Mouse (Mus musculus): ENCODE measurements around the gene Ntrk3.

Ntrk3 gene

DNA sequence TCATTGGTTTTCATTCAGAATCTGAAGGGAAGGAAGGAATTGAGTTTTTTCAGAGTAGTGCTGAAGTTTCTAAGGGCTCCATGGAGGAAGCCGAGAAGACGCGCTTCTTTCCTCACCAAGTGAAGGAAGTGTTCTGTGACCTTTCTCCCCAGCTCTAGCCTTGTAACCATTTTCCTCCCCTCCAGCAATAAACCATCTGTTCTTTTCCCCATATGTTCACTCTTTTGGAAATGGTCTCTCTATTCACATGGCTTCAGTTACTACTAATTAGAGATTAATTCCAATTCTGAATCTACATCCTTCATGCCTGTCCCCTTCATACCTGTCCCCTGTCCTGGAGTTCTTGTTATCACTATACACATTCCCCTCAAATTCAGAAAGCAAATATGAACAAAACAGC lies 209.8 kb downstream of the Ntrk3 start:
- DNase-seq (ENCODE audit: extremely low read depth, low read depth), result no peak

DNA sequence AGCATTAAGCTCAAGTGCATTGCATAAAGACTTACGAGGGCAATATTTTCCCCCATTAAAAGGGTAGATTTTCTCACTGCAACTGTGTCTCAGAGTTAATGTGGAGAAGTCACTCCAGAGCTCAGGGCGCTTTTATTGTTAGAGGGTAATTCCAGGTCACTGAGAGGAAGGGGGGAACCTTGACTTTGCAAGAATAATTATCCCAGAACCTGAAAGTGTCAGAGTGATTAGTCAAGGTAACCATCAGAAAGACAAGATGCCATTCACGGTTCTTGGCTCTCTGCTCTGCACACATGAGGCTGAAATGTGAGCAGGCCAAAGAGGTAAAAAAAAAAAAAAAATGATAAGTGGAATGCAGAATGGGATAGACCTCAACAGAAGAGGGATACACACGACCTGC lies 210.2 kb downstream of the Ntrk3 start:
- DNase-seq (ENCODE audit: extremely low read depth, low read depth), result no peak

DNA sequence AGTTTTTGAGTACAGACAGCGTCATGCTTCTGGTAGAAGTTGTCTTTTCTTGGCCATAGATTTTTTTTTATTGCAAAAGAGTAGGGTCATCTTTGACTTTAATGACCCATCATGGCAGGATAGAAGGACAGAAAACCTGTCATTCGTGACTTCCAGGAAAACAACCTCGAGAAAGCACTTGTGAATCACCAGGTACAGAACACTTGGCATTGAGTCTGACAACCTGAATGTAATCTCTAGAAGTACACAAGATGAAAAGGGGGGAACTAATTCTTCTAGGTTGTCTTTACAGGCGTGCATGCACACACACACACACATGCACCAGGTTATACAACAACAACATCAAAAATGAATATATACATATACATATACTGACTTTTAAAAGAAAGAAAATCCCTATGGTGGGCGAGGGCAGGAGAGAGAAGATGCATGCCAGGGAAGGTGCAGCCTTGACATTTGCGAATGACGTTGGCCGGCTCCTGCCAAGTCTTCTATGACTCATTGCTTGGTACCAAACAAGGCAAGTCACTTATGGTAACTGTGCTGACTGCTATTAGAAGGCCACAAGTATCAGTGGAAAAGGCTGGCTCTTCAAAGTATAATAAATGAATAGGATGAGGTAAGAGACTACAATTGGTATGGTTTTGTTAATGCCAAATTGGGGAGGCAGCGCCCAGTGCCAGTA lies 217.4 kb downstream of the Ntrk3 start:
- no peak for DNase-seq (ENCODE audit: extremely low read depth, low read depth)

DNA sequence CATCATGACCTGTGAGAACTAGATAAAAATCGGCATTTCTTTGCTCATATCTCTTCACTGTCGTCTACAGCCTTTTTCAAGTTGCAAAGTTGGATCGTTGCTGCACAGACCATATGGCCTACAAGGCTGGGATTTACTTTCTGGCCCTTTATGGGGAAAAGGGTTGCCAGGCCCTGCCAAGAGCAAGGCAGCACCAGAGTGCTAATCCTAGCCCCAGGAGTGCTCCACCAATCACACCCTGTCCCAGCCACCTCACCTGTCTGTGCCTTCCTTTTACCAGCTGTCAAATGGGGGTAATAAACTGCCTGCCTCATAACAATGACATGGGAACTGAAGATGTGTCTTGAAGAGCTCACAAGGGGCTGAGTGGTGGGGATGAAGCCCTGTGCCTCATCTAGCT lies 218.1 kb downstream of the Ntrk3 start:
- no peak for DNase-seq (ENCODE audit: extremely low read depth, low read depth)

DNA sequence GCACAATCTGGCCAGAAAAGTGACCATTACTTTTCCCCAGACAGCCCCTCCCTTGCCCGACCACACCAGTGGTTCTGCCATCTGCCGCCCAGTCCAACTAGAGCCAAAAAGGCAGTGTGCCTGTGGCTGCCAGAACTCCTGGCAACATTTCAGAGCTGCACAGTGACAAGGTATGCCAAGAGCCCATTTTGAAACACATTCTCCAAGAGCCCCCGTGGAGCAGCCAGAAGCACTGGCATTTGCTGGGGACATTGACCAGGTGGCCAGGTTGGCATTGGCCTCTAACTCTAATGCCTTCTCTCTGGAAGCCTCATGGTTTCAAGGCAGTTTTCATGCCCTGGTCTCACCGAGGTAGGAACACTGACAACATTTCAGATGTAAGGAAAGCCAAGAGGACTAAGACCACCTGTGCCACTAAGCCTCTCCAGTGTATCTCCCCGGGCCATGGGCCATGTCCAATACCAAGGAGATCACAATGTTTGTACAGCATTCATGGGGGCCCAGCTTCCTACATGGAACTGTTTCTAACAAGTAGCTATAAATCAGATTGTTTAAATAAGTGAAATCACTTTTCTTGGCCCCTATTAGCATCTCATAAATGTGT lies 218.9 kb downstream of the Ntrk3 start:
- DNase-seq (ENCODE audit: extremely low read depth, low read depth), result no peak

DNA sequence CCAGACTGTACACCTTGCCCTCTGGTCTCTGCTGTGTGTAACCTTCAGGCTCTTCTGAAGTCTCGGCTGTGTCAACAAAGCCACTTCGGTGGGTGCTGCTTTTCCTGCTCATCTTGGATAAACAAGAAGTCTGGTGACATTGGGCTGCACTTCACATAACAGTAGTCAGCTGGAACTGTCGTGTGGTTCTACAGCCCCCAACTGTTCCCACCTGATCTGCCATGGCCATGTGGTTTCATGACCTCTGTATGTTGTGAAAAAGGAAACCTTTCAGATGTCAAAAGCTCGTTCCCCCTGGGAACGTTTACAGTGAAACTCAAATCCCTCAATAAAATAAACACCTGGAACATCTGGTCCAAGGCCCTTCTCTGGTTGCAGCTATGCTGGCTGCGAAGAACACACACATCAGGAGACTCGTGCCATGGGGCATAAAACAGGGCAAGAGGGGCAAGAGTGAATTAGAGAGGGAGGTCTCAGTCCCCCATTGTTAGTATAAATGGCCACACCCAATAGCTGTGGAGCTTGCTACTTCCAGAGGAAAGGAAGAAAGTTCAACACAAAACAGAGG lies 222.7 kb downstream of the Ntrk3 start:
- no peak for DNase-seq (ENCODE audit: extremely low read depth, low read depth)

DNA sequence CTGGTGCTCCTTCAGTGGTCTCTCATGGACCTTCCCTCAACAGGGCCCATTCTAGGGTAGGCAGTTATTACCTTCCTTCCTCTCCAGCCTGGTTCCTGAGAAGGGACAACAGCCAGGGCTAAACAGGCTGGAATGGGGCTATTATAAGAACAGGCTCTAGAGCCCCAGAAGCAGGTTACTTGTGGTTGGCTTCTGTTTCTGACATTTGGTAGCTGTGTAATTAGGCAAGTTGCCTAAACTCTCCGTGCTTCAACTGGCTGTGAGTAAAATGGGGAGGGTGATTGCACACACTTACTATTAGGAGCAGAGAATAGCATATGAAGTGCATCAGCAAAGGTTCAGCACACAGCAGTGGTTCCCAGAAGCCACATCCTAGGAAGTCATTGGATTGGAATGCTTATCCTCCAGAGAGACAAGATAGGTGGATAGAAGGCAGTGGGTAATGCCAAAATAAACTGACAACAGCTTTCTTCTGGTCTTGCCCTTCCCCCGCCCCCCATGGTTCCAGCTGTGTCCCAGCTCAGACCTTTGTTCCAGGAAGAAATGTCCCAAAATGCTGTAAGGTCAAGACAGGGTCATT lies 230.7 kb downstream of the Ntrk3 start:
- DNase-seq (ENCODE audit: extremely low read depth, low read depth), result no peak

DNA sequence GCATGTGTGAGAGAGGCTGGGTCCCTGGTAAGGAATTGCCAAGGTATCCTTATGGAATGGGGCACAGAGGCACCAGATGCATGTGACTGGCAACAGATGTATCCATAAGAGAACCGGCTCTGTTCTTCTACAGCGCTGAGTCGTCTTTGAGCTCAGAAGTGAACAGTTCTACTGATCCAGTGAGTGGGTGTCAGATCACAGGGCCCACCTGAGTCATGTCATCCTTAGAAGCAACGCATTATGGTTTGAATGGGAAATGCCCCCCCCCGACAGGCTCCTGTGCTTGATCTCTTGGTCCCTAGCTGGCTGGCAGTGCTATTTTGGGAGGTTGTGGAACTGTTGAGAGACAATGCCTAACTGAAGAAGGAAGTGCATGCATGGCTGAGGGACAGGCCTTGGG lies 236.9 kb downstream of the Ntrk3 start:
- DNase-seq (ENCODE audit: extremely low read depth, low read depth), result no peak

DNA sequence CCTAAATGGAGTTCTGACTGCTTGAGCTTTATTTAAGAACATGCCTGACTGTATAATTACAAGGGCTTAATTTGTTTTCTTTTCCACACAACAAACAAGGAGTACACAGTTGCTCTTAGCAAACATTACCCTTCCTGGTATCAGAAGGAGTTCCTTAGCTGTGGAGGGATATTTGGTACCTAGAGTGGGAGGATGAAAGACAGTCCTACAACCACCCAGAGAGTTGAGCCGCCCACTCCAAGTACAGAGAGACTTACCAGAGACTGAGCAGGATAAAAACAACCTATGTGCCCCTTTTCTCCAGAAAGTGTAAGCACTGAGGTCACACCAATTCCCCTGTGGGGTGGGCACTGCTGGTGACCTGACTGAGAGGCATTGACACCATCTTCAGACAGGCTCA lies 237.8 kb downstream of the Ntrk3 start:
- DNase-seq (ENCODE audit: extremely low read depth, low read depth), result no peak

DNA sequence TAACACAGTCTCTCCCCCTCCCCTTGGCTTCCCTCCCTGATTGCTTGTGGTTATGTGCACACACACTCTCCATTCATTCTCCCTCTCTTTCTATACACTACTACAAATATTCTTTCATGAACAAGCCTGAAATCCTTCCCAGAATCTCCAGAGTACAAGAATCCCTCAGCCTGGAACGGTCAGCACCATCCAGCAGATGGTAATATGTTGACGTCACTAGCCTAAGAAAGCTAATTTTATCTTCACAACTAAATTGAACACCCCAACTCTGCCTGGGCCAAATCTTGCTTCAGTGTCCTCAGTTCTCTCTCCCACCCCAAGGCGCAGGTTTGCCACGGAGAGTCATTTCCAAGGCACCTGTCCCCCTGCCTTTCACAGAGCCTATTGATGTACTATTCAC lies 239.5 kb downstream of the Ntrk3 start:
- DNase-seq (ENCODE audit: extremely low read depth, low read depth), result no peak

DNA sequence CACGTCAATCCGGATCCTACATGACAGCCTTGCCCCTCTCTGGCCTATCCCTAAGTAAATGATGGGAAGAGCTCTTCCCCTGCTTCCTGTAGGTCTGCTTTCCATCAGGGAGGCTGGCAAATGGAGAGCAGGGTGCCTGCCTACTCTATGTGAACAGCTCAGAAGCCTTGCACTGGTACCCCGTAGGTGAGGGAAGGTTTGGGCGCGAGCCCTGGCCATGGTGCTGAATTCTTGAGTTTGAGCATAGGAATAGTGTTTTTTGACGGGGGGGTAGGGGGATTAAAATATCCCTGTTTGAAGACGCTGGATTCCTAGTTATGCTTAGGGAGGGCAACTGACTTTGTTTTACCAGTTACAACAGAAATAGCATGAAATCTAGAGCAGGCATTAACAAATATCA lies 240.0 kb downstream of the Ntrk3 start:
- DNase-seq (ENCODE audit: extremely low read depth, low read depth), result no peak

DNA sequence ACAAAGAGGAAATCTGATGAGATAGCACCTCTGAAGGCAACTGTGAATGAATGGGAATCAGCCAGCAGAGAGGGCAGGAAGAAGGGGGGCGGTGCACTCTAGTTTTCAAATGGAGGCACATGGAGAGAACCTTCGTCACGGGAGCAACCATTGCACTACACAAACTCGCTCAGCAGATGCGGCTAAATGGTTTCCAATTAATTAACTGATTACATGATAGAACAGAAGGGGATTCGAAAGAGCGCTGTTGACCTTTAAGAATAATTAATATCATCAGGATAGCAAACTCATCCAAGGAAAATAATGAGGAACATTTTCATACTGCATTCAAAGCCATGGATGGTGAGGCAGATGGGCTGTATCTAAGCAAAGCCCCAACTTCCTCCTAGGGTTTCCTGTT lies 244.2 kb downstream of the Ntrk3 start:
- DNase-seq (ENCODE audit: extremely low read depth, low read depth), result no peak

DNA sequence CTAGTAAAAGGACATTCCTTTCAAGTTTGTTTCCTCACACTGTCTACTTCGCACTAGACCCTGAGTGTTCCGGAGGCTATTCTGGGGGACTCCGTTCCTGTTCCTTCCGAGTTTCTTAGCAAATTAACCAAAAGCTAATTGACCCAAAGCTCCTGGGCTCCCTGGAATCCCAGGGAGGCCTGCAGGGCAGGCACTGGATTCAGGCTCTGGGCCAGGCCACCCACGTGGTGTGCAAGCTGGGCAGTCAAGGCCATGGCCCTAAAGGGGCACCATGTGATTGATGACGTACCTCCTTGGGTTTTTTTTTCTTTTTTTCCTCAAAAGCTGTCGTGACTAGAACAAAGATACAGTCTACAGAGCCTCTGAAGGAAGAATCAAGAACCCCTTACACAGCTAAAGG lies 246.6 kb downstream of the Ntrk3 start:
- no peak for DNase-seq (ENCODE audit: extremely low read depth, low read depth)

DNA sequence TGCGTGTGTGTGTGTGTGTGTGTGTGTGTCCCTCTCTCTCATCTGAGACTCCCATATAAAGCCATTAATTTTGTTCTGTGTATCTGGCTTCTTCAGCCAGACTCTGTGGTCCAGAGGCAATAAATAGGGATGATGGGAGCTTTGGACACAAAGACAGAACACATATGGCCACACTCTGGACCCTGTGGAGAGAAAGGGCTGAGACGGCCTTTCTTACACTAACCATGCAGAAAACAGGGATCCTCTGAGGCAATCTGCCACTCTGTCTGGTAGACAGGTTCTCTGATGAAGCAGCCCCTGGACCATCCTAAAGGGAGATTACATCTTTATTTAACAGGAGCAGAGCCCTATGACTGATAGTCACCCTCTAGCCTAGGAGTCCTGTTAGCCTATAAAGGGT lies 253.5 kb downstream of the Ntrk3 start:
- no peak for DNase-seq (ENCODE audit: extremely low read depth, low read depth)

DNA sequence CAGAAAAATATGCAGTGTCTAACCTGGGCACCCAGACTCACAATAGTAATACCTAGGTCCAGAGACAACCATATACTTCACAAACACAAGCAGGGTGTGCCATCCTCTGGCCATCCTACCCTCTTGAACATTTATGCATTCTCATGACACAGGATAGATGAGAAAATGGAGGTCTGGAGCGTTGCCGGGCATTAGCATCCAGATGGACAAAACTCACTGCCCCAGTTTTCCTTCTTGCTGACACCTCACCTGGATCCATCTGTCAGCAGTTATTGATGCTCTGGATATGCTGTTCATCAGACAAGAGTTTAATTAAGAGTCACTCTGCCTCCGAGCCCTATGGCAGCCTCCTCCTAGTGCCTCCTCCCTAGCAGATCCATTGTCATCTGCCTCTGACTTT lies 254.1 kb downstream of the Ntrk3 start:
- no peak for DNase-seq (ENCODE audit: extremely low read depth, low read depth)

DNA sequence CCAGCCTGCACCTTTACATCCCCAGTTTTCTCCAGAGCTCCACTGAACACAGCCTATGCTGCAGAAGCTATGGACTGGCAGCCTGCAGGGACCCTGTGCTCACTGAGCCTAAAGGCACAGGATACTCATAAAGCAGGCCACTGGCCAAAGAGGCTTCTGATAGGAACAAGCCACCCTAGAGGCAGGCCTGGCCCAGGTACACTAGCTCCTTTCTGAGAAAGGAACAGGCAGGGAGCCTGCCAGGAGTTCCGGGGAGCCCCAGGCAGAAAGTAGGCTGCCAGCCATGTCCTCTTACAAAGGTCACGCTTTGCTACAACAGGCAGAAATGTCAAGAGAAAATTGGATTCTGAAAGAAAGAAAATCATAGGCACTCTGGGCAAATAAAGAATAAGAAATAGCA lies 254.8 kb downstream of the Ntrk3 start:
- no peak for DNase-seq (ENCODE audit: extremely low read depth, low read depth)

DNA sequence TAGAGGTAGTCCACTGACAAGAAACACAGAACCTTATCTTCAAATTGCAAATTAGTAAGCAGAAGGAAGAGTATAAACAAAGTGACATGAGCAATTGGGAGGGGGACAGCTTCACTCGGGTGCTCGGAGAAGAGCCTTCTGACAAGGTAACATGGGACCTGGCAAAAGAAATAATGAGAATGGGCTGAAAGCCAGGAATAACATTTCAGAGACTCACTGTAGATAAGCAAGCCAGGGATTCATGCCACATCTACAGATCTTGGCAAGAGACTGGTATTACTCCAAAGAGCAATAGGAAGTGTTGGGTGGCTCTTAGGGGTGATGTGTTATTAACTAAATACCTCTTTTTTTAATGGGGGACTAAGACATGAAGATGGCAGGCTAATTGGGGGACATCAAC lies 258.9 kb downstream of the Ntrk3 start:
- DNase-seq (ENCODE audit: extremely low read depth, low read depth), result no peak

DNA sequence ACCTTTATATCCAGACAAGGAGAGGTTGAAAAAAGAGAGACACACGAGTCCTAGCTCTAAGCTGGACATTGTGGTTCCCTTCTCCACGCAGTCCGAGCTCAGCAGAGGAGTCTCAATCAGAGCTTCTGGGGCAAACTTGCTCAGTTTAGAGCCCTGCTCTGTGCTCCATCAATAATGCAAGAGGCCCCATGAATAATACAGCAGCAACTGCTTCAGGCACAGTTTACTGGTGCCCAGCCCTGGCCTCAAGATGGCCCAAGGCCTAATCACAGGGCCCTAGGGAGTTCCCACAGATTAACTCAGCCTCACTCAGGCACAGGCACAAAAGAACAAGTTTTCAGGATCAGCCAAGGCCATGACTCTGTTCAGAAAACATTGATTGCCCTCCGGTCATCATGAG lies 266.1 kb downstream of the Ntrk3 start:
- no peak for DNase-seq (ENCODE audit: extremely low read depth, low read depth)

DNA sequence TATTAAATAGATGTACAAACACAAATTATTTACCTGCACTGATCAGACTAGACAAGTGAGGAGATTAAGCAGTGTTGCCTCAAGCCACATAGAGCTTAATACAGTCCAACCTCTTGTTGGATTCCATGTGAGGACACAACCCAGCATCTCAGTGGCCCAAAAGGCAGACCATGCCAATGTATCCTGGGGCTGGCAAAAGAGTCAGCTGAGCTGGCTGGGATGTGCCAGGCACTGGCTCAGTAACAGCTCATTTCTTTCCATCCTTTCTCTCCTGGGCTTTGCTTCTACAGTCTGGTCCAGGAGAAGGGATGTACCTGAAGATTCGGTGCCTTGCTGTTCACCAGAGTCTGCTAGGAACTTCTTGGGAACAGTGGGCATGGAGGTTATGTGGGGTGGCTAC lies 266.5 kb downstream of the Ntrk3 start:
- DNase-seq (ENCODE audit: extremely low read depth, low read depth), result no peak

DNA sequence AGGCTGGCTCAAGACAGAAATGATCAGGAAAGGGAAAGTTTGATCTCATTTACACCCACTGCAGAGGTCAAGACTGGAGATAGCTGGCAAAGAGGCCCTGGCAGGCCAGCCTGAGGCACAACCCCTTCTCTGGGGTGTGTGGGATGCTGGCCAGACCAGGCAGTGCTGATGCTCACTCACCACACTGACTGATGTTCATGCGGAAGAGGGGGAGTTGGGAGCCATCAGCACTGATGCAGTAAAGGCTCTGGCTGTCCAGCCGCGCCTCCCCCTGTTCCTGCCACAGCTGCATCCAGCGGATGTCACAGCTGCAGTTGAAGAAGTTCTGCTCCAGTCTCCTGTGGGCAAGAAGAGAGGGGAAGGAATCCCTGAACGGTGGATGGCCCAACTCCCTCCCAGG lies 275.2 kb downstream of the Ntrk3 start:
- no peak for DNase-seq (ENCODE audit: extremely low read depth, low read depth)

DNA sequence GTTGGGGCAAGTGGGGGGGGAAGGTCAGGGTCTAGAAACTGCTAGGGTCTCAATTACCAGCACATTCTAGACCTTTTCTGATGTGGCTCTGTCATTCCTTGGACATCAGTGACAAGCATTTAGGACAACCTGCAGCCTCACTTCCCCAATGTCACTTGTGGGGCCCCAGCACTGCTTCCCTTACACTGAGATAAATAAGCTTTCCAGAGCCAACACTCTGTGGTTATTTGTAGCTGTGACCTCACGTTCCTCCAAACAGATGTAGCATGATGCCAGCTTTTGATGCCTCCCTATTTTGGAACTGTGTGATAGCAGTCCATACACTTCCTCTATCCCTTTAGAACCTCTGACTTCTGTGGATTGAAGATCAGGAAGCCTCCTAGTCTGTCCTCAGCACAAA lies 278.8 kb downstream of the Ntrk3 start:
- DNase-seq (ENCODE audit: extremely low read depth, low read depth), result no peak

DNA sequence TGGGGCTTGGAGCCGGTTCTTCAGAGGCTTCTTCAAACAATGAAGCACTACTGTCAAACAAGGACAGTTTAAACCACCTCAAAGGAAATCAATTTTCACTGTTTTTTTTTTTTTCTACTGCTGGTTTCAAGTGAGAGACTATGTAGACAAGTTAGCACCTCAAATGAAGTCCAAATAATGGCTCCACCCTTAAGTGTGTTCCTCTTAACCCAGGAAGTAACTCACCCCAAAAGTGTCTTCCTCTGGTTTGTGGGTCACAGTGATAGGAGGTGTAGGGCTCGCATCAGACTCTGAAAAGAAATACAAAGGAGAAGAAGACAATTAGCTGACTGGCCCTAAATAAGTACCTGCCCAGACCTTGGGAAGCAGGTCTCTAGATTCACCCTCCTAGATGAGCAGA lies 286.1 kb downstream of the Ntrk3 start:
- no peak for DNase-seq (ENCODE audit: extremely low read depth, low read depth)
